Mouse (Mus musculus) CD8-positive naive resting alpha-beta T cell, adult 2 months (primary cell): ENCODE data around the gene Dpf3.
A peak's percentile ranks its signal among the peaks of the same experiment; 100 is the strongest.

ENCODE experiments used
- DNase-seq, 2 experiments: peaks; one replicate each; pipeline ENCODE4 v3.0.0; 2022; ENCODE audit warnings: low read depth in 2 of 2, low spot score in 2 of 2

Dpf3 gene

GRCm38 (mm10) chr12:83487476-83487991, at the start of gene Dpf3:
Gene Dpf3 (minus strand): TSS chr12:83487716.
- peak; percentile 73 for DNase-seq

GRCm38 (mm10) chr12:83536039-83536438, 48.5 kb upstream of the Dpf3 start:
- DNase-seq = no peak

- DNase-seq = no peak
Measured at GRCm38 (mm10) chr12:83535428-83535827, 47.9 kb upstream of the Dpf3 start.

- DNase-seq = no peak
Measured at GRCm38 (mm10) chr12:83534190-83534589, 46.7 kb upstream of the Dpf3 start.

GRCm38 (mm10) chr12:83532966-83533365, 45.5 kb upstream of the Dpf3 start:
- DNase-seq = no peak

GRCm38 (mm10) chr12:83531992-83532391, 44.5 kb upstream of the Dpf3 start:
- no peak for DNase-seq

- DNase-seq = no peak
Measured at GRCm38 (mm10) chr12:83528665-83529064, 41.1 kb upstream of the Dpf3 start.

GRCm38 (mm10) chr12:83527816-83528215, 40.3 kb upstream of the Dpf3 start:
- no peak for DNase-seq

- no peak for DNase-seq
Measured at GRCm38 (mm10) chr12:83525822-83526544, 38.5 kb upstream of the Dpf3 start.

GRCm38 (mm10) chr12:83524329-83524728, 36.8 kb upstream of the Dpf3 start:
- no peak for DNase-seq

GRCm38 (mm10) chr12:83523892-83524291, 36.4 kb upstream of the Dpf3 start:
- no peak for DNase-seq

- no peak for DNase-seq
Measured at GRCm38 (mm10) chr12:83523056-83523455, 35.5 kb upstream of the Dpf3 start.

- no peak for DNase-seq
Measured at GRCm38 (mm10) chr12:83521083-83521482, 33.6 kb upstream of the Dpf3 start.

GRCm38 (mm10) chr12:83520311-83520890, 32.9 kb upstream of the Dpf3 start, which contains the start of gene Dcaf4:
Gene Dcaf4 (plus strand): TSS chr12:83520466.
- DNase-seq = peak; percentile 91 to 97

GRCm38 (mm10) chr12:83517580-83517979, 30.1 kb upstream of the Dpf3 start:
- DNase-seq = no peak

GRCm38 (mm10) chr12:83514216-83514615, 26.7 kb upstream of the Dpf3 start:
- DNase-seq = no peak

- no peak for DNase-seq
Measured at GRCm38 (mm10) chr12:83513185-83513584, 25.7 kb upstream of the Dpf3 start.

- no peak for DNase-seq
Measured at GRCm38 (mm10) chr12:83512783-83513182, 25.3 kb upstream of the Dpf3 start.

GRCm38 (mm10) chr12:83510586-83510985, 23.1 kb upstream of the Dpf3 start:
- DNase-seq = no peak

- DNase-seq = no peak
Measured at GRCm38 (mm10) chr12:83506543-83506942, 19.0 kb upstream of the Dpf3 start.

GRCm38 (mm10) chr12:83502190-83502589, 14.7 kb upstream of the Dpf3 start:
- peak in 1 of 2 experiments; percentile 63 for DNase-seq

GRCm38 (mm10) chr12:83499256-83499655, 11.7 kb upstream of the Dpf3 start:
- DNase-seq = no peak

GRCm38 (mm10) chr12:83497959-83498358, 10.4 kb upstream of the Dpf3 start:
- DNase-seq = no peak
